Mouse (Mus musculus) cerebellum, adult 2 months (tissue): ENCODE data around the gene Rpl36a-ps1. TPM values are rescaled to one million over a fixed set of nuclear protein-coding genes. Genes with fewer than 3 reads are reported as not detected.
"Not testable (repeated sequence)": the region's sequence is repeated elsewhere in the genome, so short reads cannot be mapped to it uniquely, and the experiment has no call there.

Source experiments
- DNase-seq, 2 experiments: peaks; one replicate each; pipeline ENCODE4 v3.0.0; 2021
- H3K27ac ChIP-seq: fragments of 200-500 bp; 2 replicates; pipeline ENCODE4 v1.5.1; 2012; ENCODE audit warnings: low read length, control low read depth, inconsistent platforms; ENCODE audit not compliant: insufficient read depth
- H3K27me3 ChIP-seq: fragments of 200-500 bp; 2 replicates; pipeline ENCODE4 v1.6.1; 2012; ENCODE audit warnings: inconsistent platforms, mild to moderate bottlenecking, low read length, moderate library complexity; ENCODE audit not compliant: control insufficient read depth, insufficient read depth
- H3K4me1 ChIP-seq: fragments of 200-500 bp; 2 replicates; pipeline ENCODE4 v1.6.1; 2011; ENCODE audit warnings: low read length; ENCODE audit not compliant: control insufficient read depth, insufficient read depth
- H3K4me3 ChIP-seq: fragments of 200-500 bp; replicated peaks from 2 replicates; pipeline ENCODE3; 2011; ENCODE audit warnings: mild to moderate bottlenecking, low read depth, low read length, control low read depth; ENCODE audit not compliant: insufficient read depth
- CTCF ChIP-seq: fragments of 200-500 bp; IDR thresholded peaks from 2 replicates; pipeline ENCODE4 v1.5.1; 2011; ENCODE audit warnings: low read depth, mild to moderate bottlenecking, control low read depth, low read length, moderate library complexity, borderline replicate concordance; ENCODE audit not compliant: insufficient read depth
- POLR2A ChIP-seq: fragments of 200-500 bp; IDR thresholded peaks from 2 replicates; pipeline ENCODE4 v1.6.1; 2011; ENCODE audit warnings: low read length, control low read depth, borderline replicate concordance; ENCODE audit not compliant: insufficient read depth
- WGBS: fragments of 180-500 bp; shearing (Covaris S2); methylation state at CpG from one replicate; pipeline ENCODE4 v1.1.7; 2018; 5-methylcytosine and 5-hydroxymethylcytosine counted together
- polyA plus RNA-seq: library from polyadenylated mRNA; depleted of rRNA; stranded (reverse); fragments of >200 nt; gene quantifications from 2 replicates; pipeline ENCODE4 v1.2.3, GENCODE M21; 2012; rRNA removed

Gene Rpl36a-ps1
- 1.2 and 1.8 TPM in 2 replicates for polyA plus RNA-seq

- WGBS, result 97% methylated on average over 7 of the region's 7 CpGs
These were observed at the start of gene Rpl36a-ps1 for GRCm38 (mm10) chr14:98994218-98994617. Rpl36a-ps1 (minus strand) TSS chr14:98994318.

GRCm38 (mm10) chr14:99043499-99043898, 49.4 kb upstream of the Rpl36a-ps1 start:
- no peaks in the 10 kb centered on the region for H3K27me3 ChIP-seq
- no peak overlapping the region for H3K27ac ChIP-seq
- no peak for TF ChIP-seq CTCF
- TF ChIP-seq POLR2A, result no peak
- WGBS, result 47% methylated on average over 1 of the region's 1 CpGs
- no peak for DNase-seq
- H3K4me1 ChIP-seq, result peaks cover 8% of the 10 kb centered on the region
- H3K4me3 ChIP-seq, result no peak overlapping the region

More at GRCm38 (mm10) chr14:98994218-98994617, at the start of gene Rpl36a-ps1:
- Histone ChIP-seq H3K4me3 (no peak within 1 kb of the TSS), H3K4me1 (no peaks in the 10 kb centered on the region), H3K27me3 (no peaks in the 10 kb centered on the region), H3K27ac (no peak within 1 kb of the TSS)
- DNase-seq, result no peak
- no peak for TF ChIP-seq CTCF
- TF ChIP-seq POLR2A, result no peak

GRCm38 (mm10) chr14:99041416-99041815, 47.3 kb upstream of the Rpl36a-ps1 start:
- peaks cover 8% of the 10 kb centered on the region for H3K4me1 ChIP-seq
- no peak overlapping the region for H3K27ac ChIP-seq
- WGBS, result 66% methylated on average over 4 of the region's 4 CpGs
- DNase-seq, result no peak
- H3K4me3 ChIP-seq, result no peak overlapping the region
- no peak for TF ChIP-seq CTCF
- TF ChIP-seq POLR2A, result no peak
- H3K27me3 ChIP-seq, result no peaks in the 10 kb centered on the region

GRCm38 (mm10) chr14:99039308-99039707, 45.2 kb upstream of the Rpl36a-ps1 start:
- not testable (repeated sequence) for H3K27me3 ChIP-seq, H3K4me1 ChIP-seq, DNase-seq, H3K27ac ChIP-seq, H3K4me3 ChIP-seq
- WGBS, result 59% methylated on average over 5 of the region's 5 CpGs

- 86% methylated on average over 2 of the region's 2 CpGs for WGBS
- no peaks in the 10 kb centered on the region for H3K4me1 ChIP-seq
- no peaks in the 10 kb centered on the region for H3K27me3 ChIP-seq
- no peak overlapping the region for H3K27ac ChIP-seq
- no peak for TF ChIP-seq CTCF
- TF ChIP-seq POLR2A, result no peak
- H3K4me3 ChIP-seq, result no peak overlapping the region
- no peak for DNase-seq
These were observed 43.6 kb upstream of the Rpl36a-ps1 start for GRCm38 (mm10) chr14:99037703-99038102.

- DNase-seq, result no peak
- TF ChIP-seq POLR2A (no peak), CTCF (no peak)
- H3K4me3 ChIP-seq, result no peak overlapping the region
- H3K4me1 ChIP-seq, result no peaks in the 10 kb centered on the region
- WGBS, result 81% methylated on average over 4 of the region's 4 CpGs
- no peaks in the 10 kb centered on the region for H3K27me3 ChIP-seq
- no peak overlapping the region for H3K27ac ChIP-seq
These were observed 41.9 kb upstream of the Rpl36a-ps1 start for GRCm38 (mm10) chr14:99036039-99036438.

- not testable (repeated sequence) for DNase-seq, H3K27ac ChIP-seq, H3K4me3 ChIP-seq, H3K27me3 ChIP-seq, H3K4me1 ChIP-seq
- 89% methylated on average over 8 of the region's 8 CpGs for WGBS
These were observed 40.7 kb upstream of the Rpl36a-ps1 start for GRCm38 (mm10) chr14:99034851-99035250.

- Histone ChIP-seq H3K4me3 (no peak overlapping the region), H3K27me3 (no peaks in the 10 kb centered on the region), H3K4me1 (no peaks in the 10 kb centered on the region), H3K27ac (no peak overlapping the region)
- DNase-seq, result no peak
- WGBS, result 82% methylated on average over 5 of the region's 5 CpGs
- TF ChIP-seq CTCF (no peak), POLR2A (no peak)
These were observed 38.5 kb upstream of the Rpl36a-ps1 start for GRCm38 (mm10) chr14:99032596-99032995.
